Mouse (Mus musculus) spleen, adult 2 months (tissue): ENCODE results near the gene Ctsk. TPM values are rescaled to one million over a fixed set of nuclear protein-coding genes. Genes with fewer than 3 reads are reported as not detected.
A peak's percentile ranks its signal among the peaks of the same experiment; 100 is the strongest.

Experiments
- DNase-seq, 2 experiments: peaks; one replicate each; pipeline versions ENCODE4 v3.0.0 to v3.0.0-alpha.2; 2012 to 2021; ENCODE audit warnings: low spot score in 2 of 2, low read depth in 1 of 2
- H3K27ac ChIP-seq: fragments of 200-500 bp; 2 replicates; pipeline ENCODE4 v1.5.1; 2012; ENCODE audit warnings: low read length, inconsistent platforms; ENCODE audit not compliant: insufficient read depth
- H3K27me3 ChIP-seq: fragments of 200-500 bp; 2 replicates; pipeline ENCODE4 v1.6.1; 2012; ENCODE audit warnings: mild to moderate bottlenecking, moderate library complexity, low read length, inconsistent platforms; ENCODE audit not compliant: control insufficient read depth, insufficient read depth
- H3K36me3 ChIP-seq: fragments of 200-500 bp; 2 replicates; pipeline ENCODE4 v1.6.1; 2012; ENCODE audit warnings: mild to moderate bottlenecking, low read length, inconsistent platforms; ENCODE audit not compliant: control insufficient read depth, insufficient read depth
- H3K4me1 ChIP-seq: fragments of 200-500 bp; 2 replicates; pipeline ENCODE4 v1.6.1; 2011; ENCODE audit warnings: inconsistent platforms; ENCODE audit not compliant: control insufficient read depth, insufficient read depth, insufficient read length
- H3K4me3 ChIP-seq: fragments of 200-500 bp; 2 replicates; pipeline ENCODE4 v1.5.1; 2011; ENCODE audit warnings: mild to moderate bottlenecking, inconsistent platforms; ENCODE audit not compliant: insufficient read depth, insufficient read length; ENCODE audit errors: extremely low read depth
- CTCF ChIP-seq: fragments of 200-500 bp; IDR thresholded peaks from 2 replicates; pipeline ENCODE4 v1.5.1; 2011; ENCODE audit warnings: mild to moderate bottlenecking, inconsistent platforms; ENCODE audit not compliant: insufficient read depth, insufficient read length, insufficient replicate concordance; ENCODE audit errors: extremely low read depth
- POLR2A ChIP-seq: fragments of 200-500 bp; IDR thresholded peaks from 2 replicates; pipeline ENCODE4 v1.6.1; 2011; ENCODE audit warnings: low read depth, low read length, inconsistent platforms
- WGBS: fragments of 180-500 bp; shearing (Covaris S2); methylation state at CpG from one replicate; pipeline ENCODE4 v1.1.7; 2018; 5-methylcytosine and 5-hydroxymethylcytosine counted together
- polyA plus RNA-seq: library from polyadenylated mRNA; depleted of rRNA; stranded (reverse); fragments of >200 nt; gene quantifications from 2 replicates; pipeline ENCODE4 v1.2.3, GENCODE M21; 2012

The Ctsk gene
- polyA plus RNA-seq, 1 experiment = 1.3 TPM

- WGBS = 63% methylated on average over 2 of the region's 2 CpGs
- Histone ChIP-seq H3K4me1 (no peaks in the 10 kb centered on the region), H3K4me3 (no peak overlapping the region), H3K27ac (no peak overlapping the region), H3K36me3 (no peaks in the 10 kb centered on the region), H3K27me3 (no peaks in the 10 kb centered on the region)
- no peak for DNase-seq
- TF ChIP-seq CTCF (no peak), POLR2A (no peak)
Observed at GRCm38 (mm10) chr3:95502312-95502711, 3.3 kb downstream of the Ctsk start.

DNA sequence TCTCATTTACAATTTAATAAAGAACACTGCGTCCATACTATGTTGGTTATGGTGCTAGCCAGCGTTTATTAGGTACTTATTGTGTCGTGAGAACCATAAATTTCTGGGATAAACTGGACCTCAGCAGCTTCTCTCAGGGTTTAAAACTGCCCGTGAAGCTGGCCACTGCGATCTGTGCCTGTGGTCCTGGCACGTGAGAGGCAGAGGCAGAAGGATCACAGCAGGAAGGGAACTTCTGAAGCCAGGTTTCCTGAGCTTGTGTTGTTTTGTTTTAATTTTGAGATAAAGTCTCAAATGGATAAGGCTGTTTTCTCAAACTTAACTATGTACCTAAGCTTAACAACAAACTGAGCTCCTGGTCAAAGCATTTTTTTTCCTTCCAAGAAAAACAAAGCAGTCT, 10.3 kb downstream of the Ctsk start:
- DNase-seq = no peak
- no peaks in the 10 kb centered on the region for H3K36me3 ChIP-seq
- no peak overlapping the region for H3K27ac ChIP-seq
- 57% methylated on average over 6 of the region's 6 CpGs for WGBS
- no peaks in the 10 kb centered on the region for H3K27me3 ChIP-seq
- no peak for TF ChIP-seq CTCF
- no peak for TF ChIP-seq POLR2A
- no peak overlapping the region for H3K4me3 ChIP-seq
- peaks cover 6% of the 10 kb centered on the region; the same call in 1 of the 2 replicates for H3K4me1 ChIP-seq

DNA sequence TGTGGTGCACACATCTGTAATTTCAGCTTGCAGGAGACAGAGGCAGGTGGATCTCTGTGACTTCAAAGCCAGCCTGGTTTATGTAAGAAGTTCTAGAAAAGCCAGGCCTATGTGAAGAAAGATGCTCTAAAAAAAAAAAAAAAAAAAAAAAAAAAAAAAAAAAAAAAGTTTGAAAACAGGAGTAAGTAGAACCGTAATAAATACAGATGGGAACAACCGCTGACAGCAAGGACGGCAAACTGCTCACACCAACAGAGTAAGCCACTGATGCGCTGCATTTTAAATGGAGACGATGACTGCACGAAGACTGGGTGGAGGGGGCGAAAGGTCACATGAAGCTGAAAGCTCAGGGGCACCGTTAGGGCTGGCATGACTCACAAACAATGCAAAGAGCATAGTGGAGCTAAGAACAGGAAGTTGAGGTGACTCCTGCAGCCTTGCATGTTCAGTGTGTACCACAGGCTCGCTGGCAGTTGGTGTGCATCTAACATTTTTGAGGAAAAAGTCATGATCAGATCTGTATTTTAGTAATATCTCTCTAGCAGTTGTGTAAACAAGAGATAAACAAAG, 12.6 kb downstream of the Ctsk start:
- Histone ChIP-seq H3K27ac (peak overlapping the region; percentile 37; the same call in 1 of the 2 replicates), H3K36me3 (no peaks in the 10 kb centered on the region), H3K27me3 (no peaks in the 10 kb centered on the region), H3K4me1 (peaks cover 6% of the 10 kb centered on the region; the same call in 1 of the 2 replicates), H3K4me3 (no peak overlapping the region)
- peak in 1 of 2 experiments; percentile 40 for DNase-seq
- 8% methylated on average over 9 of the region's 9 CpGs for WGBS
- TF ChIP-seq CTCF = no peak

- peaks cover 28% of the 10 kb centered on the region; the same call in 1 of the 2 replicates for H3K4me1 ChIP-seq
- no peaks in the 10 kb centered on the region for H3K36me3 ChIP-seq
- WGBS = 88% methylated on average over 3 of the region's 3 CpGs
- TF ChIP-seq POLR2A (no peak), CTCF (no peak)
- no peaks in the 10 kb centered on the region for H3K27me3 ChIP-seq
- no peak for DNase-seq
- no peak overlapping the region for H3K4me3 ChIP-seq
- H3K27ac ChIP-seq = no peak overlapping the region
Observed at GRCm38 (mm10) chr3:95516614-95517041, 17.6 kb downstream of the Ctsk start.

- 27% methylated on average over 10 of the region's 10 CpGs for WGBS
- TF ChIP-seq CTCF (peak; percentile 84), POLR2A (no peak)
- DNase-seq = peak in 1 of 2 experiments; percentile 52
- no peak overlapping the region for H3K4me3 ChIP-seq
- H3K27me3 ChIP-seq = no peaks in the 10 kb centered on the region
- H3K4me1 ChIP-seq = peaks cover 26% of the 10 kb centered on the region; the same call in 1 of the 2 replicates
- peak overlapping the region; percentile 12; the same call in 1 of the 2 replicates for H3K27ac ChIP-seq
- H3K36me3 ChIP-seq = no peaks in the 10 kb centered on the region
Observed at GRCm38 (mm10) chr3:95517493-95517898, 18.4 kb downstream of the Ctsk start.

- no peaks in the 10 kb centered on the region for H3K36me3 ChIP-seq
- H3K4me3 ChIP-seq = no peak overlapping the region
- no peak for TF ChIP-seq POLR2A
- no peaks in the 10 kb centered on the region for H3K27me3 ChIP-seq
- peaks cover 36% of the 10 kb centered on the region for H3K4me1 ChIP-seq
- 19% methylated on average over 7 of the region's 7 CpGs for WGBS
- DNase-seq = no peak
- H3K27ac ChIP-seq = peak overlapping the region; percentile 71
Observed at GRCm38 (mm10) chr3:95518891-95519290, 19.8 kb downstream of the Ctsk start.

DNA sequence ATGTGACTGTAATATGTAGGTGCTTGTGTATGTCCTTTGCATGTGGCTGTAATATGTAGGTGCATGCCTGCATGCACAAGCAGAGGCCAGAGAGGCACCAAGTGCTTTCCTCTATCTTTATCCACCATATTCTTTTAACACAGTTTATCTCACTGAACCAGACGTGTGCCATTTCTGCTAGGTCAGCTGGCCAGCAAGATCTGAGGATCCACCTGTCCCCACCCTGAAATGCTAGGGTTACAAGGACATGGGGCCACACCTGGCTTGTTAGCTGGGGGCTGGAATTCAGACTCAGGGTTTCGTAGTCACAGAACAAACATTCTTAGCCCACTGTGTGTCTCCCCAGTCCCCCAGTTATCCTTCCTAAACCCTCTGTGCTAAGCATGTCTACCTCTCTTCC, 20.3 kb downstream of the Ctsk start:
- TF ChIP-seq CTCF (no peak), POLR2A (no peak)
- DNase-seq = no peak
- no peak overlapping the region for H3K4me3 ChIP-seq
- WGBS = 78% methylated on average over 2 of the region's 2 CpGs
- H3K4me1 ChIP-seq = peaks cover 36% of the 10 kb centered on the region
- H3K27ac ChIP-seq = peak overlapping the region; percentile 57
- H3K36me3 ChIP-seq = no peaks in the 10 kb centered on the region
- no peaks in the 10 kb centered on the region for H3K27me3 ChIP-seq
